Mouse (Mus musculus): ENCODE data around the gene Fkbp11. TPM values are rescaled to one million over a fixed set of nuclear protein-coding genes. Genes with fewer than 3 reads are reported as not detected.
A peak's percentile ranks its signal among the peaks of the same experiment; 100 is the strongest.

Fkbp11 gene
- total RNA-seq, 2 experiments from 2014 or later, result 4.7 to 7.2 TPM

DNA sequence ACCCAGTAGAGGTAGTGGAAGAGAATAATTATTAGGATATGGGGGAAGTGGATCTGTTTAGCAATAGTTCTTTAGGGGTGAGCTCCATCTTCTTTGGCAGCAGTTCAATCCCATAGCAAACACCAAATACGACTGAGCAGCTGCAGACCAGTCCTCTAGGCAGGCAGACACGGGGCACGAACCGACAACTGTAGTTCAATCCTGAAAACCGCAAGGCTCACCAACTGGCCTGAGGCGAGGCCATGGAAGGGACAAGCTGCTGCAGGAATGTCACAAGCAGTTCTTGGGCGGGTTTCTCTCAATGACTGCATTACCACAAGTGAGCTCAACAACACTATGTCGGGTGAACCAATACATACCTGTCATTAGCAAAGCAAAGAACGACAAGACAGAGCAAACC, 23.7 kb downstream of the Fkbp11 start:
- no peak for DNase-seq (ENCODE audit: low spot score)
- intact Hi-C loops (cut with DNase I), result no loop called here

- intact Hi-C loops (cut with DNase I), result loop anchor here (1.0 to 5.0 kb wide), 2 partner anchors 35 to 117 kb away; no protein-coding TSS in a partner anchor
- DNase-seq (ENCODE audit: low spot score), result peak; percentile 68
These were observed 28.6 kb downstream of the Fkbp11 start for GRCm38 (mm10) chr15:98699190-98700105.

- no peak for DNase-seq (ENCODE audit: low spot score)
- intact Hi-C loops (cut with DNase I), result loop anchor here (5.0 kb wide), 1 partner anchor 114 kb away; no protein-coding TSS in a partner anchor
These were observed 31.8 kb downstream of the Fkbp11 start for GRCm38 (mm10) chr15:98696216-98696615.

DNA sequence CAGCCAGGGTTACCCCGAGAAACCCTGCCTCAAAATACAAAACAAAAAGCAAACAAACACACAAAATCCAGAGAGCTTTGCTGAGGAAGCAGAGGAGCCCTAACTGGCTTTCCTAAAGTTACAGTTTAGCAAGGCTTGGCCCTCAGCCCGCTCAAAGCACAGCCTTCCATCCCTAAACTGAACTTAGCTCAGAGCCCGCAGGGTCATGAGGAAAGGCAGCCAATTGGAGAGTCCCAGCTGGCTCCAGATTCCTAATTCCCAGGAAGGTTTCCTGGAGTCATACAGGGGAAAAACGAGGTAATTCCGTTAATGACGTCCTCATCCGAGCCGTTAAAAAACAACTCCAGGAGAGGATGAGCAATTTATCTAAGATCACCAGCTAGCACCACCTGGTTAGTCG, 32.3 kb downstream of the Fkbp11 start:
- DNase-seq (ENCODE audit: low spot score), result no peak
- intact Hi-C loops (cut with DNase I), result loop anchor here (5.0 kb wide), 1 partner anchor 113 kb away; no protein-coding TSS in a partner anchor

- DNase-seq (ENCODE audit: low spot score), result peak; percentile 50
- intact Hi-C loops (cut with DNase I), result no loop called here
These were observed 35.8 kb downstream of the Fkbp11 start for GRCm38 (mm10) chr15:98692171-98692715.

DNA sequence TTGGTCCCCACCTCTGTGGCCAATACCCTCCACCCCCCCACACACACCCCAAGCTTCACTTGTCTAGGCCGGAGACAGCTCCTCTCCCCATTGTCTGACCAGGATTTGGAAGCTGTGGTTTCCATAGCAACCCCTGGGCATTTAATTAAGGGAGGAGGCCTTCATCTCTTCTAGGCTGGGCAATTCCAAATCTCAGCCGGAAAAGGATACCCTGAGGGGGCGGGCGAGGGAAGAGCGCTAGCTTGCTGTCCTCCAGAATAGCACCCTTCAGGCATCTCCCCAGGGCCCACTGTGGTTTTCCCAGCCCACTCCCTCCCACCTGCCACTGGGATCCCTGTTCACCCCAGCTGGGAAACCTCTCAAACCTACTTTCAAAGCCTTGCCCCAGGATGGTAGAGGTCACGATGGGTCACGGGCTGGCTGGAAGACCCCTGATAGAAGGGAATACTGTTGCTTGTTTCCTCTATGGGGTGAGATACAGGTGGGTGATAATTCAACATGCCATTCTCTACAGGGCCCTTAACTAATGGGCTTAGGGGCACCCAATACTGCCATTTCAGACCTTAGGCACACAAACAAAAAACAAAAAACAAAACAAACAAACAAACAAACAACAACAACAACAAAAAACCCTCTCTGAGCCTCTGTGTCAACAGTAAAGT, 36.4 kb downstream of the Fkbp11 start:
- intact Hi-C loops (cut with DNase I), result no loop called here
- DNase-seq (ENCODE audit: low spot score), result no peak

DNA sequence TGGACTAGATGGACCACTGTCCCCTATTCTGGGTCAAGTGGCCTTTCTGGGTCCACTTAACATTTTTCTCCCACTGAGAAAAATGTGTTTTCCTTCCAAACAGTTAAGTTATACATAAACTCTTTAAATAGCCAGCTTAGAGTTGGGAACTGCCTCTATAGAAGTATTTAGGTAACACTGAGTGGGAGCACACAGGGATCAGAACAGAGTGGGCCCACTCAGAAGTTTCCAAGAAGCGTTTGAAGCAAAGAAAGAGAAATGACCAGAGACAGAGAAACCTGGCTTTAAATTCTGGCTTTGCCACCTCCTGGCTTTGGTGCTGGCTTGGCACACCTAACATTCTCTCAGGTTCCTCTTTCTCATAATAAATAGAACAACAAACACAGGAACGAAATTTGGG, 38.3 kb downstream of the Fkbp11 start:
- intact Hi-C loops (cut with DNase I), result no loop called here
- no peak for DNase-seq (ENCODE audit: low spot score)

DNA sequence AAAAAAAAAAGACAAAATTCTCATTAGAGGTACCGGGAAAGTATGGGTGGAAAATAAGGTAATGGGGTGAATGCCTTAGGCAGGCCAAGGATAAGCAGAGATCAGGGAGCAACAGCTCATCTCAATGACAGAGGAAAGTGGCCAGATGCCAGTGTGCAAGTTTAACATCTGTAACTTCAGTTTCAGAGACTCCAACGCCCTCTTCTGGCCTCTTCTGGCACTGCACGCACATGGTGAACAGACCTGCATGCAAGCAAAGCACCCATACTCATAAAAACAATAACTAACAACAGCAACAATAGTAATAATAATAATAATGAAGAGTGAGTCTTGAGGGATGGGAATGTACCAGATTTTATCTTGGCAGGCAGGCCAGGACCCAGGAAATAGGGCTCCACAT, 42.1 kb downstream of the Fkbp11 start:
- intact Hi-C loops (cut with DNase I), result no loop called here
- no peak for DNase-seq (ENCODE audit: low spot score)

- no peak for DNase-seq (ENCODE audit: low spot score)
- intact Hi-C loops (cut with DNase I), result no loop called here
These were observed 44.3 kb downstream of the Fkbp11 start for GRCm38 (mm10) chr15:98683746-98684145.

- DNase-seq (ENCODE audit: low spot score), result no peak
These were observed 44.8 kb downstream of the Fkbp11 start for GRCm38 (mm10) chr15:98683177-98683576.

DNA sequence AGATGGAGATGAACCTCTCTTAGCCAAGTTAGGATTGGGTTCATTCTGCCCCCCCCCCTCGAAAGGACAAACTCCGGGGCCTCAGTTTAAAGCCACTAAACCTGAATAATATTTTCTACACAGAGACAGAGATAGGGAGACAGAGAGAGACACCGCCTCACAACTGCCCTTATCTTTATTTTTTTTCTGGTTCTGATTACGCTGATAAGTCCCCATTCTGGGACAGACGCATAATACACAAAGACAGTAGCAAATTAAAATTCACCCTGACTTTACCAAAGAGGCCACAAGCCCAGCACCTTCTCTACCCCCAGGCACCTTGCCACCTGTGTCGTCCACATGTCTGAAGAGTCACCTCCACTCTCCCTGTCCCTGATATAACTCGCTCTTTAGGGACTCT, 46.4 kb downstream of the Fkbp11 start:
- DNase-seq (ENCODE audit: low spot score), result no peak
- intact Hi-C loops (cut with DNase I), result no loop called here

More at GRCm38 (mm10) chr15:98683177-98683576, 44.8 kb downstream of the Fkbp11 start:
- intact Hi-C loops (cut with DNase I), result no loop called here

DNA sequence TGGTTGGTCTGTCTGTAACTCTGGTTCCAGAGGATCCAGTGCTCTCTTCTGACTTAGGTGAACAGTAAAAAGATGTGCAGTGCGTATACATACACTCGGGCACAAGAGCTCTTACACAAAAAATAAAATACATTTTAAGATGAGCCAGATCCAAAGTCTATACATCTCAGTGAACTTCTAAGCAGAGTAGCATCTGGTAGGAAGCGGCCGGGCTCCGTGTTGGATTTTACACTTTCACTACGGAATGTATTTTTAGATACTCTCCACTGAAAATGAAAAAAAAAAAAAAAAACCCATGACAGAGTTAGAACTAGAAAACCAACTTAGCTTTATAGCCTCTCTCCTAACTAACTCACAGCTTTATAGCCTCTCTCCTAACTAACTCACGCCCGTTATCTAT, 47.3 kb downstream of the Fkbp11 start:
- no peak for DNase-seq (ENCODE audit: low spot score)
- intact Hi-C loops (cut with DNase I), result no loop called here

GRCm38 (mm10) chr15:98677977-98678376, 50.0 kb downstream of the Fkbp11 start:
- DNase-seq (ENCODE audit: low spot score), result no peak
- intact Hi-C loops (cut with DNase I), result no loop called here

- peak; percentile 81 for DNase-seq (ENCODE audit: low spot score)
- intact Hi-C loops (cut with DNase I), result no loop called here
These were observed 50.9 kb downstream of the Fkbp11 start, which contains the start of gene Rnd1 for GRCm38 (mm10) chr15:98676940-98677728. Gene Rnd1 (minus strand): TSS chr15:98677461.

- intact Hi-C loops (cut with DNase I), result no loop called here
- DNase-seq (ENCODE audit: low spot score), result no peak
These were observed 51.5 kb downstream of the Fkbp11 start for GRCm38 (mm10) chr15:98676471-98676870.

- intact Hi-C loops (cut with DNase I), result no loop called here
- no peak for DNase-seq (ENCODE audit: low spot score)
These were observed 52.3 kb downstream of the Fkbp11 start for GRCm38 (mm10) chr15:98675634-98676250.

DNA sequence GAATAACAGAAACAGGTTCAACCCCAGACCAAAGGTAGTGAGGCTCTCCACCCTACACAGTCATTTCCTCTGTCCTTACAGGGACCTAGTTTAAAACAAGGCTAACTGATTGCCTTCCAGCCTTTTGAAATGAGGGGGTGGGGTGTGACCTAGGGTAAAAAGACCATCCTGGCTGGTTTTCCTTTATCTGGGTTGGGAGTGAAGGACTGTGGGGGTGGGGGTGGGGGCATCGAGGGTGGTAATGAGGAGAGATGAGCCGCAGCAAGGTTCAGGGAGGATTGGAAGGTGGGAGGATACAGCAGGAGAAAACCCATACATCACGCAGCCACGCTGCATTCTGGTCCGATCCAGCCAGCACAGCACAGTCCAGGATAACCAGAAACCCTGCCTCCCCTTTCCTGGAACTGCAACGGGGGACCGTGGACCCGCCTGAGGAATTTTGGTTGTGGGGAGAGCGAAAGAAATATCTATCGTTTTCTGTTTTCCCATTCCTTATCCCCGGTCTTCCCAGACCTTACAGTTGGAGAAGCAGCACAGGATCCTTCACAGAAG, 52.9 kb downstream of the Fkbp11 start:
- intact Hi-C loops (cut with DNase I), result no loop called here
- no peak for DNase-seq (ENCODE audit: low spot score)

Measured in heart, postnatal 25 days (tissue).